Mouse (Mus musculus): Measurements from ENCODE around the gene Gm7876. TPM values are rescaled to one million over a fixed set of nuclear protein-coding genes. Genes with fewer than 3 reads are reported as not detected.

The Gm7876 gene
- 0.48 TPM for polyA plus RNA-seq (2014; fragmentation: Illumina TruSeq; extraction: RNeasy Lipid Tissue Mini Kit (QIAGEN cat#74804); ENCODE audit: low read depth, low replicate concordance)

GRCm38 (mm10) chr14:4708938-4709337 is at the start of gene Gm7876:
Gene Gm7876 (plus strand): TSS chr14:4709238.

GRCm38 (mm10) chr14:4663892-4664291 is 45.1 kb upstream of the Gm7876 start, which contains the start of gene Gm3239:
Gene Gm3239 (plus strand): TSS chr14:4664192.

GRCm38 (mm10) chr14:4726038-4726880 is 17.2 kb downstream of the Gm7876 start, which contains the start of gene Gm3252:
Gene Gm3252 (plus strand): TSS chr14:4726775.

Other genes with a start within 250 kb of the Gm7876 start
- gene Gm3182, start 227.5 kb upstream of the Gm7876 start, polyA plus RNA-seq (2014; fragmentation: Illumina TruSeq; extraction: RNeasy Lipid Tissue Mini Kit (QIAGEN cat#74804); ENCODE audit: low read depth, low replicate concordance): not detected
- not detected for gene Gm3047, start 153.8 kb upstream of the Gm7876 start, polyA plus RNA-seq (2014; fragmentation: Illumina TruSeq; extraction: RNeasy Lipid Tissue Mini Kit (QIAGEN cat#74804); ENCODE audit: low read depth, low replicate concordance)
- gene Gm8159, start 76.9 kb upstream of the Gm7876 start, polyA plus RNA-seq (2014; fragmentation: Illumina TruSeq; extraction: RNeasy Lipid Tissue Mini Kit (QIAGEN cat#74804); ENCODE audit: low read depth, low replicate concordance): 0.72 TPM
- not detected for gene Gm3239, start 45.0 kb upstream of the Gm7876 start, polyA plus RNA-seq (2014; fragmentation: Illumina TruSeq; extraction: RNeasy Lipid Tissue Mini Kit (QIAGEN cat#74804); ENCODE audit: low read depth, low replicate concordance)
- 0.26 TPM for gene Gm3252, start 17.5 kb downstream of the Gm7876 start, polyA plus RNA-seq (2014; fragmentation: Illumina TruSeq; extraction: RNeasy Lipid Tissue Mini Kit (QIAGEN cat#74804); ENCODE audit: low read depth, low replicate concordance)
- gene Gm9602, start 67.1 kb downstream of the Gm7876 start, polyA plus RNA-seq (2014; fragmentation: Illumina TruSeq; extraction: RNeasy Lipid Tissue Mini Kit (QIAGEN cat#74804); ENCODE audit: low read depth, low replicate concordance): 0.22 TPM
- not detected for gene Gm3269, start 128.9 kb downstream of the Gm7876 start, polyA plus RNA-seq (2014; fragmentation: Illumina TruSeq; extraction: RNeasy Lipid Tissue Mini Kit (QIAGEN cat#74804); ENCODE audit: low read depth, low replicate concordance)
- gene Gm3264, start 146.3 kb downstream of the Gm7876 start, polyA plus RNA-seq (2014; fragmentation: Illumina TruSeq; extraction: RNeasy Lipid Tissue Mini Kit (QIAGEN cat#74804); ENCODE audit: low read depth, low replicate concordance): not detected
- not detected for gene Gm3278, start 183.2 kb downstream of the Gm7876 start, polyA plus RNA-seq (2014; fragmentation: Illumina TruSeq; extraction: RNeasy Lipid Tissue Mini Kit (QIAGEN cat#74804); ENCODE audit: low read depth, low replicate concordance)